Mouse (Mus musculus): ENCODE results near the gene Fjx1. TPM values are rescaled to one million over a fixed set of nuclear protein-coding genes. Genes with fewer than 3 reads are reported as not detected.

Fjx1 gene
- total RNA-seq, 2 experiments from 2014 or later, result 57.3 to 62.8 TPM

GRCm38 (mm10) chr2:102450761-102451670 lies 1.3 kb downstream of the Fjx1 start:
- TF ChIP-seq CTCF (IDR thresholded peaks at IDR 0.05), result peak; percentile 35
- intact Hi-C loops (cut with DNase I), result loop anchor here (2.0 to 5.0 kb wide), 7 partner anchors 50 to 744 kb away; partner anchors contain the start of gene Ldlrad3
- peak overlapping the region; percentile 91 for H3K27ac ChIP-seq
- peak overlapping the region; percentile 87 for H3K4me3 ChIP-seq
- DNase-seq (ENCODE audit: extremely low spot score in 1 of 2, low spot score in 2 of 2), result peak; percentile 59 to 62

- peak; percentile 43 to 60 for DNase-seq (ENCODE audit: extremely low spot score in 1 of 2, low spot score in 2 of 2)
- intact Hi-C loops (cut with DNase I), result loop anchor here (2.0 to 5.0 kb wide), 7 partner anchors 50 to 743 kb away; partner anchors contain the start of gene Ldlrad3
- peak overlapping the region; percentile 91 for H3K27ac ChIP-seq
- peak overlapping the region; percentile 87 for H3K4me3 ChIP-seq
- no peak; the same call in 1 of the 2 replicates for TF ChIP-seq CTCF (IDR thresholded peaks at IDR 0.05)
Measured at GRCm38 (mm10) chr2:102450248-102450760, 2.0 kb downstream of the Fjx1 start.

- peak overlapping the region; percentile 87 for H3K4me3 ChIP-seq
- TF ChIP-seq CTCF (IDR thresholded peaks at IDR 0.05), result no peak
- peak overlapping the region; percentile 91 for H3K27ac ChIP-seq
- DNase-seq (ENCODE audit: extremely low spot score in 1 of 2, low spot score in 2 of 2), result peak; percentile 24 to 25
- intact Hi-C loops (cut with DNase I), result loop anchor here (2.0 to 5.0 kb wide), 7 partner anchors 49 to 742 kb away; partner anchors contain the start of gene Ldlrad3
Measured at GRCm38 (mm10) chr2:102449630-102450247, 2.6 kb downstream of the Fjx1 start.

GRCm38 (mm10) chr2:102449056-102449455 lies 3.2 kb downstream of the Fjx1 start:
- TF ChIP-seq CTCF (IDR thresholded peaks at IDR 0.05), result no peak
- Histone ChIP-seq H3K4me3 (peak overlapping the region; percentile 87), H3K27ac (no peak overlapping the region; the same call in 1 of the 2 replicates)
- intact Hi-C loops (cut with DNase I), result no loop called here
- no peak for DNase-seq (ENCODE audit: extremely low spot score in 1 of 2, low spot score in 2 of 2)

GRCm38 (mm10) chr2:102447831-102448230 lies 4.5 kb downstream of the Fjx1 start:
- TF ChIP-seq CTCF (IDR thresholded peaks at IDR 0.05), result no peak
- DNase-seq (ENCODE audit: extremely low spot score in 1 of 2, low spot score in 2 of 2), result no peak
- Histone ChIP-seq H3K4me3 (no peak overlapping the region), H3K27ac (no peak overlapping the region)
- intact Hi-C loops (cut with DNase I), result no loop called here

GRCm38 (mm10) chr2:102446851-102447250 lies 5.4 kb downstream of the Fjx1 start:
- Histone ChIP-seq H3K27ac (no peak overlapping the region), H3K4me3 (no peak overlapping the region)
- intact Hi-C loops (cut with DNase I), result no loop called here
- TF ChIP-seq CTCF (IDR thresholded peaks at IDR 0.05), result no peak
- DNase-seq (ENCODE audit: extremely low spot score in 1 of 2, low spot score in 2 of 2), result no peak

- Histone ChIP-seq H3K4me3 (no peak overlapping the region), H3K27ac (no peak overlapping the region)
- TF ChIP-seq CTCF (IDR thresholded peaks at IDR 0.05), result no peak
- intact Hi-C loops (cut with DNase I), result no loop called here
- no peak for DNase-seq (ENCODE audit: extremely low spot score in 1 of 2, low spot score in 2 of 2)
Measured at GRCm38 (mm10) chr2:102437357-102438030, 14.8 kb downstream of the Fjx1 start.

- H3K27ac ChIP-seq, result no peak overlapping the region
- no peak overlapping the region for H3K4me3 ChIP-seq
- DNase-seq (ENCODE audit: extremely low spot score in 1 of 2, low spot score in 2 of 2), result no peak
- TF ChIP-seq CTCF (IDR thresholded peaks at IDR 0.05), result no peak
- intact Hi-C loops (cut with DNase I), result no loop called here
Measured at GRCm38 (mm10) chr2:102433879-102434278, 18.4 kb downstream of the Fjx1 start.

- Histone ChIP-seq H3K4me3 (no peak overlapping the region), H3K27ac (no peak overlapping the region)
- no peak for DNase-seq (ENCODE audit: extremely low spot score in 1 of 2, low spot score in 2 of 2)
- intact Hi-C loops (cut with DNase I), result no loop called here
- TF ChIP-seq CTCF (IDR thresholded peaks at IDR 0.05), result no peak
Measured at GRCm38 (mm10) chr2:102431084-102431483, 21.2 kb downstream of the Fjx1 start.

GRCm38 (mm10) chr2:102427974-102428373 lies 24.3 kb downstream of the Fjx1 start:
- intact Hi-C loops (cut with DNase I), result no loop called here

GRCm38 (mm10) chr2:102426434-102426833 lies 25.9 kb downstream of the Fjx1 start:
- no peak for TF ChIP-seq CTCF (IDR thresholded peaks at IDR 0.05)
- H3K27ac ChIP-seq, result no peak overlapping the region
- DNase-seq (ENCODE audit: extremely low spot score in 1 of 2, low spot score in 2 of 2), result no peak
- no peak overlapping the region for H3K4me3 ChIP-seq
- intact Hi-C loops (cut with DNase I), result no loop called here

More at GRCm38 (mm10) chr2:102427974-102428373, 24.3 kb downstream of the Fjx1 start:
- no peak for DNase-seq (ENCODE audit: extremely low spot score in 1 of 2, low spot score in 2 of 2)
- Histone ChIP-seq H3K4me3 (no peak overlapping the region), H3K27ac (no peak overlapping the region)
- no peak for TF ChIP-seq CTCF (IDR thresholded peaks at IDR 0.05)
